Mouse (Mus musculus) testis, adult 2 months (tissue): ENCODE measurements around the gene Sez6l.

Source experiments
- CTCF ChIP-seq: fragments of 200-500 bp; IDR thresholded peaks from 2 replicates; pipeline ENCODE4 v1.5.1; 2012; ENCODE audit warnings: low read depth, mild to moderate bottlenecking, inconsistent platforms, low read length, moderate library complexity; ENCODE audit not compliant: control insufficient read depth, insufficient read depth, insufficient replicate concordance
- POLR2A ChIP-seq: fragments of 200-500 bp; IDR thresholded peaks from 2 replicates; pipeline ENCODE4 v1.6.1; 2012; ENCODE audit warnings: low read depth, mild to moderate bottlenecking, inconsistent platforms, low read length, moderate library complexity; ENCODE audit not compliant: control insufficient read depth

- TF ChIP-seq CTCF, result no peak
- no peak for TF ChIP-seq POLR2A
Observed at GRCm38 (mm10) chr5:112486415-112486814, 90.6 kb downstream of the Sez6l start.
